Mouse (Mus musculus): Measurements from ENCODE around the gene Bspry. TPM values are rescaled to one million over a fixed set of nuclear protein-coding genes. Genes with fewer than 3 reads are reported as not detected.
A peak's percentile ranks its signal among the peaks of the same experiment; 100 is the strongest.
"Not testable (repeated sequence)": the region's sequence is repeated elsewhere in the genome, so short reads cannot be mapped to it uniquely, and the experiment has no call there.

Bspry gene
- polyA plus RNA-seq, 1 experiment from 2014 or later, result 19.4 TPM

DNA sequence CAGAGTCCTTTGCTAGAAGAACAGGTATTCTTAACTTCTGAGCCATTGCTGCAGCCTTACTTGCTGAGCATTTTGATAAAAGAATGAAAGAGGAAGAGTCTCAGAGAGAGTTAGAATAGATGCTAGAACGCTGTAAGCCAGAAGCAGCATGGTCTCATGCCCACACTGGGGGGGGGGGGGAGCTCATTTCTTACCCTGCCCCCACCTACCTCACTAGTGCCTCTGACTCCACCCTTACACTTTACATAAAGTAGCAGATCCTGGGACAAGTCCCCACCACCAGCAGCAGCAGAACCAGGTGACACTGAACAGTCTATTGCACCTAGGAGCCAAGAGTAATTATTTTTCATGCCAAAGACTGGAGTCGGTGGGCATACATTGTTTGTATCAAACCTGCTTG lies 4.7 kb upstream of the Bspry start:
- Histone ChIP-seq H3K36me3 (ENCODE audit: control insufficient read depth, insufficient read depth, low read length) (no peaks in the 10 kb centered on the region), H3K4me1 (ENCODE audit: control insufficient read depth, insufficient read depth, low read length) (no peaks in the 10 kb centered on the region), H3K4me2 (replicated peaks; ENCODE audit: low read depth, low read length) (no peak overlapping the region), H3K9ac (replicated peaks; ENCODE audit: low read depth, low read length) (no peak overlapping the region), H3K27me3 (ENCODE audit: control insufficient read depth, insufficient read depth, low read length) (no peaks in the 10 kb centered on the region), H3K27ac (ENCODE audit: low read length) (no peak overlapping the region), H3K4me3 (ENCODE audit: low read depth, low read length) (no peak overlapping the region), H3K9me3 (ENCODE audit: control insufficient read depth, low read depth, low read length) (no peaks in the 10 kb centered on the region)
- ATAC-seq (ENCODE audit: insufficient number of reproducible peaks, insufficient read depth, low FRiP score, low read depth), result no peak
- 73% methylated on average over 2 of the region's 2 CpGs for WGBS

DNA sequence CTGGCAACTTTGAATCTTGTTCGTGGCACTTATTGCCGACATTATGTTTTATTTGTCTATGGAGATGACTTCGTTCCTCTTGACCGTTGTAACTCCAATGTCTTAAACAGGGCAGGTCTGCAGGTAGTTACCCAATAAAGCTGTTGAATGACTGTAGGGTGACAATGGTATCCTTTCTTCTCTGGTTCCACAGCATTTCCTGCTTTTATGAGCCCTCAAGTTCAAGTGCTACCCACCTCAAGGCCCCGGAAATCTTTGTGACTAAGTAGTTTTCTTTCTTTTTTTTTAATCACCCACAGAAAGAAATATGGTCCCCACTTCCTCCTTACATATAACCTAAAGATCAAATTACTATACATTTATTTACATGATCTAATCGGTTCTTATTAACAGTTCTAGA lies 4.1 kb upstream of the Bspry start:
- H3K4me3 ChIP-seq (ENCODE audit: low read depth, low read length), result no peak overlapping the region
- no peaks in the 10 kb centered on the region; the same call in 1 of the 2 replicates for H3K4me1 ChIP-seq (ENCODE audit: control insufficient read depth, insufficient read depth, low read length)
- H3K27me3 ChIP-seq (ENCODE audit: control insufficient read depth, insufficient read depth, low read length), result no peaks in the 10 kb centered on the region
- H3K27ac ChIP-seq (ENCODE audit: low read length), result no peak overlapping the region
- H3K9ac ChIP-seq (replicated peaks; ENCODE audit: low read depth, low read length), result no peak overlapping the region
- WGBS, result 82% methylated on average over 6 of the region's 6 CpGs
- H3K36me3 ChIP-seq (ENCODE audit: control insufficient read depth, insufficient read depth, low read length), result no peaks in the 10 kb centered on the region
- ATAC-seq (ENCODE audit: insufficient number of reproducible peaks, insufficient read depth, low FRiP score, low read depth), result no peak
- H3K9me3 ChIP-seq (ENCODE audit: control insufficient read depth, low read depth, low read length), result no peaks in the 10 kb centered on the region
- no peak overlapping the region for H3K4me2 ChIP-seq (replicated peaks; ENCODE audit: low read depth, low read length)

DNA sequence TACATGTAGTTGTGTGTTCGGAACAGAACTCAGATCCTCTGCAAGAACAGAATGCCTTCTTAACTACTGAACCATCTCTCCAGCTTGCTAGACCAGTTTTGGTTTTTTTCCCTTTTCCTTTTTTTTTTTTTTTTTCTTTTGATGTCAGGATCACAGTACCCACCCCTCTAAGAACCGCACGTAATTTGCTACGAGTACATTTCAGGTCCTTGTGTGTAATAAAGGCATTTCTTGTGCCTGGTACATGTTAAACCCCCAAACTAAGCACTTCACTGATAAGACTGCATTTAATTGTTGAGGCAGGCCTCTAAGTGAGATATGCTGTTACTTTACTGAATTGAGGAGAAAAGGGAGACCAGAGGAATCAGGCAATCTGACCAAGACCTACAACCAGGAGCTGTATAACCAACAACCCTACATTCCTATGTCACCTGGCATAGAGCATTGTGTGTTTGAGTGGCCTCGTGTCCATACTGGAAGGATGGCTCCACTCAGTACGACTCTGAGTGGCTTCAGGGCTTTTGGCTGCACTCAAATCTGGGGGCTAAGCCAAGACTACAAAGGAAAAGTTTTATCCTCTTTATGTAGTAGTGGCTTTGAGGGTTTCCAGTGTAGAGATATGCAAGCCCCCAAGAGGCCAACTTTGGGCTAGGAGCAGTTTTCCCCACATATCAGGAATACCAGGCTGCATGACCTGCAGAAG lies 2.2 kb upstream of the Bspry start:
- H3K27ac ChIP-seq (ENCODE audit: low read length), result 0 out of 2 replicates have a peak overlapping the region, but pooled peaks have one; percentile 4

DNA sequence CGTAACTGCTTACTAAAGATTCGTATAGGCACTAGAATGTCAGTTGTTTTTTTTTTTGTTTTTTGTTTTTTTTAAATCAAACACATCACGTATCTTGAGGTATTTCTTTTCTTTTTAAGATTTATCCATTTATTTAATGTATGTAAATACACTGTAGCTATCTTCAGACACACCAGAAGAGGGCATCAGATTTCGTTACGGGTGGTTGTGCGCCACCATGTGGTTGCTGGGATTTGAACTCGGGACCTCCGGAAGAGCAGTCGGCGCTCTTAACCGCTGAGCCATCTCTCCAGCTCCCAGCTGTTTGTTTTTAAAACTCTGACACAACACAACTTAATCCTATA lies 288 bp upstream of the Bspry start:
- H3K9ac ChIP-seq (replicated peaks; ENCODE audit: low read depth, low read length); ATAC-seq (ENCODE audit: insufficient number of reproducible peaks, insufficient read depth, low FRiP score, low read depth); H3K36me3 ChIP-seq (ENCODE audit: control insufficient read depth, insufficient read depth, low read length); H3K4me1 ChIP-seq (ENCODE audit: control insufficient read depth, insufficient read depth, low read length); H3K27me3 ChIP-seq (ENCODE audit: control insufficient read depth, insufficient read depth, low read length); H3K27ac ChIP-seq (ENCODE audit: low read length); H3K9me3 ChIP-seq (ENCODE audit: control insufficient read depth, low read depth, low read length): not testable (repeated sequence)
- Histone ChIP-seq H3K4me2 (replicated peaks; ENCODE audit: low read depth, low read length) (peak overlapping the region; percentile 87), H3K4me3 (ENCODE audit: low read depth, low read length) (peak overlapping the region; percentile 48)
- WGBS, result 12% methylated on average over 11 of the region's 11 CpGs

More for the DNA sequence above, 2.2 kb upstream of the Bspry start:
- no peaks in the 10 kb centered on the region for H3K36me3 ChIP-seq (ENCODE audit: control insufficient read depth, insufficient read depth, low read length)
- H3K4me2 ChIP-seq (replicated peaks; ENCODE audit: low read depth, low read length), result no peak overlapping the region
- no peaks in the 10 kb centered on the region for H3K27me3 ChIP-seq (ENCODE audit: control insufficient read depth, insufficient read depth, low read length)
- H3K9me3 ChIP-seq (ENCODE audit: control insufficient read depth, low read depth, low read length), result no peaks in the 10 kb centered on the region
- H3K4me1 ChIP-seq (ENCODE audit: control insufficient read depth, insufficient read depth, low read length), result no peaks in the 10 kb centered on the region; the same call in 1 of the 2 replicates
- ATAC-seq (ENCODE audit: insufficient number of reproducible peaks, insufficient read depth, low FRiP score, low read depth), result peak; percentile 54; the same call in 1 of the 2 replicates
- no peak overlapping the region for H3K9ac ChIP-seq (replicated peaks; ENCODE audit: low read depth, low read length)
- WGBS, result 68% methylated on average over 6 of the region's 6 CpGs
- H3K4me3 ChIP-seq (ENCODE audit: low read depth, low read length), result no peak overlapping the region

DNA sequence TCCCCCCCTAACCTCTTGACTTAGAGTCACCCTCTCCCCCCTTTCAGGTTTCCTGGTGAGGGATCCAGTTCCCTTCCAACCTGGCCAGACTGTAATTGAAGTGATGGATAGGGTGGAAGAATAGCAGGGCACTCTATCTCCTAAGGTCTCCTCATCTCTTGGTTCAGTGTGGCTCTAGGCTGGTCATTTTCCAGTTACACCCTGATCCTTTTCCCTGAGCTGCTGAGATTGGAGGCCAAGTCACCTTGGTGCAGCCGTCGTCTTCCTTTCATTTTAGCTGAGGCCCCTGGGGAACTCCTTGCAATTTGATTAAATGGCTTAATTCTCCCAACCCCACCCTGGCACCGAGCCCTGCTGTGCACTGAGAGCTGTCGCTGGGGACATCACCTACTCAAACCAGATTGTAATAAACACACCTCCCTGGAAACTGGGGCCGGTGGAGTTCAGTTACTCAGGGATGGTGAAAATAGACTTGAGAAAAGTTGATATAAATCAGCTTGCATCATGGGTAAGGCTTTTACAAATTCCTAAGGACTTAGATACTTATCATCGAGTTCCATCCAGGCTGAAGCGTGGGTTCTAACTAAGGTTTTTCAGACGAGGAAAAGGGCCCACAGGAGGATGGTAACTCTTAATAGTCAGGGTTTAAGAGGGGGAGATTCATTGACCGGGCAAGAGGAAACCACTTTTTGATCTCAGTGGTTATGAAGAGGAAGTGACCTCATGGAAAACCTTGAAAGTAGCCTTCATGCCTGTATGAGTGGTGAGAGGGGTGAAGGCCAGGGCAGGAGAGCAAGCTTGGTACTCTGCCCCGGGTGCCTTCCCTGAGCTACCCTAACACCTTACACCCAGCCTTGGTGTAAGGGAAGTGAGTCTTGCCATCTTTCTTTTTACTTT lies 1.1 kb downstream of the Bspry start:
- Histone ChIP-seq H3K4me2 (replicated peaks; ENCODE audit: low read depth, low read length) (peak overlapping the region; percentile 87), H3K27me3 (ENCODE audit: control insufficient read depth, insufficient read depth, low read length) (no peaks in the 10 kb centered on the region), H3K4me1 (ENCODE audit: control insufficient read depth, insufficient read depth, low read length) (no peaks in the 10 kb centered on the region; the same call in 1 of the 2 replicates), H3K4me3 (ENCODE audit: low read depth, low read length) (peak overlapping the region; percentile 48; the same call in 1 of the 2 replicates), H3K27ac (ENCODE audit: low read length) (no peak overlapping the region), H3K36me3 (ENCODE audit: control insufficient read depth, insufficient read depth, low read length) (no peaks in the 10 kb centered on the region), H3K9me3 (ENCODE audit: control insufficient read depth, low read depth, low read length) (no peaks in the 10 kb centered on the region), H3K9ac (replicated peaks; ENCODE audit: low read depth, low read length) (no peak overlapping the region)
- 37% methylated on average over 10 of the region's 10 CpGs for WGBS
- 0 out of 2 replicates have a peak, but pooled peaks have one; percentile 14 for ATAC-seq (ENCODE audit: insufficient number of reproducible peaks, insufficient read depth, low FRiP score, low read depth)

DNA sequence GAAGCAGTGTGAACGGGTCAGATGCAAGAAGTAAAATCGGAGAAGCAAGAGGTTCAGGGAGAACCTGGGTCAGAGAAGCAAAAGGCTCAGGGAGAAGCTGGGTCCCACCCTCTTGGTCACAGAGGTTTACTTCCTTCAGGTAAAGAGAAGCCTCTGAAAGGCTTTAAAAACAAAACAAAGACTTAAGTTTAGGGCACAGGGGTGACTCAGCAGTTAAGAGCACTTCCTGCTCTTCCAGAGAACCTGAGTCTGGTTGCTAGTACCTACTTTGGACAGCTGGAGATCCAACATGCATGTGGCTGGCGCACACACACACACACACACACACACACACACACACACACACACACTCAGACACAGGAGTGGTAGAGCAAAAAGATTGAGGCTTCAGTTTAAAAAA lies 5.1 kb downstream of the Bspry start:
- no peak overlapping the region for H3K27ac ChIP-seq (ENCODE audit: low read length)
- no peak overlapping the region for H3K4me2 ChIP-seq (replicated peaks; ENCODE audit: low read depth, low read length)
- H3K9ac ChIP-seq (replicated peaks; ENCODE audit: low read depth, low read length), result no peak overlapping the region
- no peaks in the 10 kb centered on the region for H3K36me3 ChIP-seq (ENCODE audit: control insufficient read depth, insufficient read depth, low read length)
- no peaks in the 10 kb centered on the region; the same call in 1 of the 2 replicates for H3K4me1 ChIP-seq (ENCODE audit: control insufficient read depth, insufficient read depth, low read length)
- no peaks in the 10 kb centered on the region for H3K27me3 ChIP-seq (ENCODE audit: control insufficient read depth, insufficient read depth, low read length)
- 77% methylated on average over 3 of the region's 3 CpGs for WGBS
- no peak overlapping the region for H3K4me3 ChIP-seq (ENCODE audit: low read depth, low read length)
- no peaks in the 10 kb centered on the region for H3K9me3 ChIP-seq (ENCODE audit: control insufficient read depth, low read depth, low read length)
- no peak for ATAC-seq (ENCODE audit: insufficient number of reproducible peaks, insufficient read depth, low FRiP score, low read depth)

DNA sequence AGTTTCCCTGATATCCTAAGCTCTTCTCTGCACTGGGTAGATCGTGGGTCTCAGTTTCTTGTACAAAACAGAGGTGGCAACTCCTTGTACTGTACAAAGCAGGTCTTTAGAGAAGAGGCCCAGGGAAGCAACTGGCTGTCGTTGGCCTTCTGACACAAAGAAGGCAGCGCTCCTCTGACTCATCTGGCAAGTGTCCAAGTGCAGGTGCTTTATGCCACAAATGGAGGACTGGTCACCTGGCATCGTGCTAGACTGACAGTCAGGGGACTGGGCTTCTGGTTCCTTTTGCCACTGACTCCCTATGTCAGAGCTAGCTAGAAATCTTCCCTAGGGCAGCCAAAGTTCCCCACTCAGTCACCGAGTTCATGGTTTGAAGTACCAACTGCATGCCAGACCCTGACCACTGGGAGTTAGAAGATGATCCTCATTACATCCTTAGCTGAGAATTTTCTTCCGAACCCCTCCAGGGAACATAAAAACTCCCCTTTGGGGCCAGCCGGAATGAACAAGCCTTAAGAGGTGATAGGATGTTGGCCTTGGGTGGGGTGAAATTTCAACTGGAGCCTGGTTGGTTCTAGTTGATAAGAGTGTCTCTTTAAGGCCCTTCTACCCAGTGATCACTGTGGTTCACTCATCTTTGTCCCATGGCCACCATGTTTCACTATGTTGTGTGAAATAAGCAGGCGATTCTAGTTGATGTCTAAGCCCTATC lies 5.8 kb downstream of the Bspry start:
- Histone ChIP-seq H3K27ac (ENCODE audit: low read length) (no peak overlapping the region), H3K27me3 (ENCODE audit: control insufficient read depth, insufficient read depth, low read length) (no peaks in the 10 kb centered on the region), H3K9me3 (ENCODE audit: control insufficient read depth, low read depth, low read length) (no peaks in the 10 kb centered on the region), H3K9ac (replicated peaks; ENCODE audit: low read depth, low read length) (no peak overlapping the region), H3K4me3 (ENCODE audit: low read depth, low read length) (no peak overlapping the region), H3K4me1 (ENCODE audit: control insufficient read depth, insufficient read depth, low read length) (no peaks in the 10 kb centered on the region; the same call in 1 of the 2 replicates), H3K4me2 (replicated peaks; ENCODE audit: low read depth, low read length) (no peak overlapping the region), H3K36me3 (ENCODE audit: control insufficient read depth, insufficient read depth, low read length) (no peaks in the 10 kb centered on the region)
- ATAC-seq (ENCODE audit: insufficient number of reproducible peaks, insufficient read depth, low FRiP score, low read depth), result no peak
- 83% methylated on average over 8 of the region's 8 CpGs for WGBS

DNA sequence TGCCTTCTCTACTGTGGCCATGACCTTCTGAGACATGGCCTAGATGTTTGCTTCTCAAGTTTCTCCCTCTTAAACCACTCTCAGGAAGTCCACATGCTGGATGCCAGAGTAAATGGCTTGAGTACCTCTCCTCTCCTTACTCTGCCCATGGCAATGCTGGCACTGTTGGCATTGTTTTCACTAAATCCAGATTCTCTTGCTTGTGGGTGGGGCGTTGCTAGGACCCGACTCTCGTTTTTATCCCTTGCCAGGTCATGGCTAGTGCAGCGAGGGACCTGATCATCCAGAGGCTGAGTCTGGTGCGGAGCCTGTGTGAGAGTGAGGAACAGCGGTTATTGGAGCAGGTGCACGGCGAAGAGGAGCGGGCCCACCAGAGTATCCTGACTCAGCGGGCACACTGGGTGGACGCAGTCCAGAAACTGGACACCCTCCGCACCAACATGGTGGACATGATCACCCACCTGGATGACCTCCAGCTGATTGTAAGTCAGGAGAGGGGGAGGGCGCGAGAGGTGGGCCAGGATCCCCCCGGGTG lies 6.4 kb downstream of the Bspry start:
- no peak for ATAC-seq (ENCODE audit: insufficient number of reproducible peaks, insufficient read depth, low FRiP score, low read depth)

More for the DNA sequence above, 6.4 kb downstream of the Bspry start:
- Histone ChIP-seq H3K27me3 (ENCODE audit: control insufficient read depth, insufficient read depth, low read length) (no peaks in the 10 kb centered on the region), H3K36me3 (ENCODE audit: control insufficient read depth, insufficient read depth, low read length) (no peaks in the 10 kb centered on the region), H3K4me1 (ENCODE audit: control insufficient read depth, insufficient read depth, low read length) (no peaks in the 10 kb centered on the region), H3K4me2 (replicated peaks; ENCODE audit: low read depth, low read length) (no peak overlapping the region), H3K27ac (ENCODE audit: low read length) (no peak overlapping the region), H3K9me3 (ENCODE audit: control insufficient read depth, low read depth, low read length) (no peaks in the 10 kb centered on the region), H3K4me3 (ENCODE audit: low read depth, low read length) (no peak overlapping the region), H3K9ac (replicated peaks; ENCODE audit: low read depth, low read length) (no peak overlapping the region)
- 89% methylated on average over 15 of the region's 15 CpGs for WGBS

Data from stomach, embryonic 14.5 days (tissue).